Mouse (Mus musculus) heart, postnatal 0 days (tissue): ENCODE results near the gene Nckap5.

Experiments used
- CTCF ChIP-seq: IDR thresholded peaks from 2 replicates; pipeline ENCODE4 v1.5.1; 2016; ENCODE audit warnings: antibody characterized with exemption, control low read depth, low read depth
- EP300 ChIP-seq: IDR thresholded peaks from 2 replicates; pipeline ENCODE4 v1.6.1; 2016; ENCODE audit warnings: antibody characterized with exemption, low read depth

DNA sequence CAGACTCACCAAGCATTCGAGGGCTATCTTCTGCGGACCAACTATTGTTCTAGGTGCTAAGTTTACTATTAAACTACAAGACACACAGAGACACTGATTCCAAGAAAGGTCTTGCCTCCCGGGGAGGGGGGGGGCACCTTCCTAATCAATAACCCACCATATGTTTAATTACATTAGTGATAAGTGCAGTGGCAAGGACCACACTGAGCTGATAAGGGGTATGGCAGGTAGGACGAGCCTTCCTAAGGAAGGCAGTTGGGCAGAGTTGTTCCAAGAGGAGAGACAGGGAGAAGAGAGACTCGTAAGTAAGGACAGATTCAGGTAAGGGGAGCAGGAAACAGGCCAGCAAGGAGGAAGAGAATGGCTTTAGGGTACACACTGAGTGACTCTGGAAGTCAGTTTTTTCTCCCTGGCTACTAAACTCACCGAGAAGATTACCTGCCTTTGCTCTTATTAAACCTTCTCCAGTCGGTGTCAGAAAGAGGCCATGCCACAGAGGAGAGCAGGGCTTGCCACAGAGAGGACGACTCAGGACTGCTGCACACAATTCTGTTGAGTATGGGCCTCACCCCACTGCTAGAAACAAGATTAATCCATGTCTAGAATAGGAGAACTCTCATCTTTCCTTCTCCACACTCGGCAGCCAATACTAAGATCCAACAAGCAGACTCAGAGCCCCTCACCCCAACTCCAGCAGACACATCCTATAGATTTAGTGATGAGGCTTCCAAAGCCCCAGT lies 104.8 kb downstream of the Nckap5 start:
- TF ChIP-seq CTCF (no peak), EP300 (no peak)
